Mouse (Mus musculus) CH12.LX (cell line): ENCODE measurements around the gene Hmcn1. TPM values are rescaled to one million over a fixed set of nuclear protein-coding genes. Genes with fewer than 3 reads are reported as not detected.

ENCODE experiments used
- DNase-seq: peaks from one replicate; pipeline ENCODE4 v3.0.0-alpha.2; 2013; ENCODE audit errors: extremely low read depth
- H3K27ac ChIP-seq: 2 replicates; pipeline ENCODE4 v1.5.1; 2012; ENCODE audit warnings: low read depth, mild to moderate bottlenecking, control low read depth, moderate library complexity; ENCODE audit not compliant: insufficient read depth
- H3K27me3 ChIP-seq: replicated peaks from 2 replicates; pipeline ENCODE3; 2012; ENCODE audit warnings: inconsistent platforms
- H3K36me3 ChIP-seq, 2 experiments: replicated peaks in 1 of 2; 2 replicates each; pipeline versions ENCODE3 to v1.6.1; 2012; ENCODE audit warnings: inconsistent platforms in 1 of 2, low read length in 1 of 2, mild to moderate bottlenecking in 1 of 2, mixed read lengths in 1 of 2, moderate library complexity in 1 of 2; ENCODE audit not compliant: control insufficient read depth in 1 of 2, insufficient read depth in 1 of 2
- H3K4me1 ChIP-seq, 2 experiments: 2 replicates each; pipeline ENCODE4 v1.6.1; 2012; ENCODE audit warnings: inconsistent platforms in 1 of 2, moderate library complexity in 1 of 2; ENCODE audit not compliant: insufficient read depth in 2 of 2, control insufficient read depth in 1 of 2
- H3K4me2 ChIP-seq: 2 replicates; pipeline ENCODE4 v1.6.1; 2012; ENCODE audit warnings: low read depth, mild to moderate bottlenecking, control low read depth; ENCODE audit not compliant: poor library complexity, insufficient read depth, severe bottlenecking
- H3K4me3 ChIP-seq, 3 experiments: fragments of 150-350 bp in 1 of 3; sonication (generic) in 1 of 3; replicated peaks in 1 of 3; 2 replicates each; pipeline versions ENCODE3 to v1.5.1; 2011 to 2012; ENCODE audit warnings: low read depth in 2 of 3, low read length in 2 of 3, mild to moderate bottlenecking in 2 of 3, moderate library complexity in 2 of 3, control low read depth in 1 of 3, improper control_type of control experiment in 1 of 3, inconsistent platforms in 1 of 3, mixed read lengths in 1 of 3; ENCODE audit not compliant: poor library complexity in 1 of 3
- H3K79me2 ChIP-seq: replicated peaks from 2 replicates; pipeline ENCODE4 v1.6.1; 2012; ENCODE audit warnings: mild to moderate bottlenecking, moderate library complexity; ENCODE audit not compliant: control insufficient read depth, poor library complexity, insufficient read depth, severe bottlenecking; ENCODE audit errors: extremely low read depth
- H3K9ac ChIP-seq: 2 replicates; pipeline ENCODE4 v1.6.1; 2012; ENCODE audit warnings: low read depth, mild to moderate bottlenecking, control low read depth, moderate library complexity; ENCODE audit not compliant: insufficient read depth
- H3K9me3 ChIP-seq: replicated peaks from 2 replicates; pipeline ENCODE3; 2012; ENCODE audit warnings: low read length, inconsistent platforms, mixed read lengths
- BHLHE40 ChIP-seq: IDR thresholded peaks from 2 replicates; pipeline ENCODE4 v1.6.1; 2011; ENCODE audit warnings: mild to moderate bottlenecking, low read depth, low read length, improper control_type of control experiment
- CHD1 ChIP-seq: IDR thresholded peaks from 2 replicates; pipeline ENCODE4 v1.6.1; 2012; ENCODE audit warnings: low read depth, low read length, improper control_type of control experiment, inconsistent platforms
- CTCF ChIP-seq, 2 experiments: IDR thresholded peaks in 1 of 2; conservative IDR thresholded peaks in 1 of 2; 2 replicates each; pipeline ENCODE4 v1.5.1; 2011 to 2012; ENCODE audit warnings: low read depth in 2 of 2, low read length in 2 of 2, improper control_type of control experiment in 1 of 2, inconsistent platforms in 1 of 2, mild to moderate bottlenecking in 1 of 2, moderate library complexity in 1 of 2
- E2F4 ChIP-seq: IDR thresholded peaks from 2 replicates; pipeline ENCODE4 v1.6.1; 2011; ENCODE audit warnings: low read depth, low read length, improper control_type of control experiment; ENCODE audit not compliant: insufficient replicate concordance
- ETS1 ChIP-seq: conservative IDR thresholded peaks from 2 replicates; pipeline ENCODE4 v1.6.1; 2012; ENCODE audit warnings: low read depth, mild to moderate bottlenecking, inconsistent platforms, low read length, improper control_type of control experiment, moderate library complexity
- HCFC1 ChIP-seq: IDR thresholded peaks from 2 replicates; pipeline ENCODE4 v1.6.1; 2012; ENCODE audit warnings: low read depth, mild to moderate bottlenecking, inconsistent platforms, low read length, improper control_type of control experiment
- JUN ChIP-seq: IDR thresholded peaks from 2 replicates; pipeline ENCODE4 v1.6.1; 2011; ENCODE audit warnings: low read depth, mild to moderate bottlenecking, low read length, improper control_type of control experiment, moderate library complexity; ENCODE audit not compliant: insufficient read depth
- MAFK ChIP-seq: IDR thresholded peaks from 2 replicates; pipeline ENCODE4 v1.6.1; 2011; ENCODE audit warnings: low read length, improper control_type of control experiment; ENCODE audit not compliant: insufficient replicate concordance
- MAZ ChIP-seq: IDR thresholded peaks from 2 replicates; pipeline ENCODE4 v1.6.1; 2012; ENCODE audit warnings: low read depth, mild to moderate bottlenecking, inconsistent platforms, low read length, improper control_type of control experiment, moderate library complexity
- MEF2A ChIP-seq: IDR thresholded peaks from 2 replicates; pipeline ENCODE4 v1.6.1; 2014; ENCODE audit warnings: low read depth, mild to moderate bottlenecking, inconsistent platforms, low read length, improper control_type of control experiment, borderline replicate concordance
- PAX5 ChIP-seq: IDR thresholded peaks from 2 replicates; pipeline ENCODE4 v1.6.1; 2012; ENCODE audit warnings: low read length, inconsistent platforms, mixed read lengths
- POLR2AphosphoS2 ChIP-seq: IDR thresholded peaks from 2 replicates; pipeline ENCODE4 v1.6.1; 2011; ENCODE audit warnings: low read depth, low read length, improper control_type of control experiment
- RAD21 ChIP-seq: IDR thresholded peaks from 2 replicates; pipeline ENCODE4 v1.6.1; 2011; ENCODE audit warnings: low read depth, mild to moderate bottlenecking, low read length, improper control_type of control experiment, moderate library complexity
- SMC3 ChIP-seq: IDR thresholded peaks from 2 replicates; pipeline ENCODE4 v1.6.1; 2011; ENCODE audit warnings: low read depth, low read length, improper control_type of control experiment
- TBP ChIP-seq: conservative IDR thresholded peaks from 2 replicates; pipeline ENCODE4 v1.6.1; 2011; ENCODE audit warnings: low read depth, low read length, improper control_type of control experiment
- USF1 ChIP-seq: IDR thresholded peaks from 2 replicates; pipeline ENCODE4 v1.6.1; 2014; ENCODE audit warnings: low read depth, mild to moderate bottlenecking, inconsistent platforms, low read length, improper control_type of control experiment
- USF2 ChIP-seq: conservative IDR thresholded peaks from 2 replicates; pipeline ENCODE4 v1.6.1; 2011; ENCODE audit warnings: low read depth, low read length, improper control_type of control experiment
- ZC3H11A ChIP-seq: IDR thresholded peaks from 2 replicates; pipeline ENCODE4 v1.6.1; 2012; ENCODE audit warnings: low read depth, mild to moderate bottlenecking, inconsistent platforms, low read length, improper control_type of control experiment
- ZMIZ1 ChIP-seq: IDR thresholded peaks from 2 replicates; pipeline ENCODE4 v1.6.1; 2012; ENCODE audit warnings: low read depth, mild to moderate bottlenecking, inconsistent platforms, low read length, improper control_type of control experiment
- dilution Hi-C: fragments of 300-500 bp; cut with MboI; formaldehyde crosslinking; loops from 2 replicates; pipeline ENCODE4 v1.14.3; 2020; ENCODE audit warnings: low sequenced_read_pairs; ENCODE audit not compliant: extremely low pct_unique_long_range_greater_than_20kb, extremely low pct_ligation_motif_present
- in situ Hi-C: fragments of 300-500 bp; cut with MboI; formaldehyde crosslinking; loops from 3 replicates; pipeline ENCODE4 v1.14.3; 2019; ENCODE audit warnings: low sequenced_read_pairs, low pct_ligation_motif_present, low pct_unique_long_range_greater_than_20kb, mixed read lengths
- polyA plus RNA-seq: library from polyadenylated mRNA; unstranded; fragments of >175 nt; gene quantifications from 2 replicates; pipeline ENCODE4 v1.2.1, GENCODE M21; 2012; ENCODE audit warnings: low read depth; ENCODE audit not compliant: insufficient read length
- total RNA-seq, 2 experiments: library from RNA; depleted of rRNA; stranded (reverse); fragments of 300-350 nt in 1 of 2; fragments of >200 nt in 1 of 2; gene quantifications; 2 replicates each; pipeline ENCODE4 v1.2.3; 2012 to 2014

The Hmcn1 gene
- total and polyA plus RNA-seq, 3 experiments, result under 0.01 to 0.04 (median 0.01) TPM

- in situ Hi-C loops, result no loop called here
- H3K79me2 ChIP-seq, result no peaks in the 10 kb centered on the region
- H3K9me3 ChIP-seq, result no peaks in the 10 kb centered on the region
- H3K36me3 ChIP-seq, result no peaks in the 10 kb centered on the region
- TF ChIP-seq E2F4 (no peak), CTCF (conservative IDR thresholded peaks at IDR 0.05 in 1 of 2, IDR thresholded peaks at IDR 0.05 in 1 of 2; ENCODE audit: low read depth in 2 of 2, low read length in 2 of 2) (no peak)
- dilution Hi-C loops, result no loop called here
- no peak overlapping the region for H3K9ac ChIP-seq
- no peak overlapping the region for H3K27ac ChIP-seq
- H3K4me2 ChIP-seq, result no peak overlapping the region
- no peak overlapping the region for H3K4me3 ChIP-seq
- H3K4me1 ChIP-seq, result no peaks in the 10 kb centered on the region
- DNase-seq, result no peak
- H3K27me3 ChIP-seq, result no peaks in the 10 kb centered on the region
These were observed 399.6 kb downstream of the Hmcn1 start for GRCm38 (mm10) chr1:150593614-150594013.

GRCm38 (mm10) chr1:150591253-150591652 is 402.0 kb downstream of the Hmcn1 start:
- no peak overlapping the region for H3K4me3 ChIP-seq
- no peaks in the 10 kb centered on the region for H3K4me1 ChIP-seq
- no peaks in the 10 kb centered on the region for H3K79me2 ChIP-seq
- H3K27ac ChIP-seq, result no peak overlapping the region
- H3K36me3 ChIP-seq, result no peaks in the 10 kb centered on the region
- TF ChIP-seq SMC3 (peak; percentile 92), USF2 (no peak), ZMIZ1 (no peak), PAX5 (no peak), ETS1 (no peak), CTCF (conservative IDR thresholded peaks at IDR 0.05 in 1 of 2, IDR thresholded peaks at IDR 0.05 in 1 of 2; ENCODE audit: low read depth in 2 of 2, low read length in 2 of 2) (peak; percentile 83 to 87), RAD21 (peak; percentile 72), TBP (no peak)
- TF ChIP-seq, all 38 proteins: peak for 3
- H3K27me3 ChIP-seq, result no peaks in the 10 kb centered on the region
- H3K9ac ChIP-seq, result no peak overlapping the region
- no peaks in the 10 kb centered on the region for H3K9me3 ChIP-seq
- H3K4me2 ChIP-seq, result no peak overlapping the region
- dilution Hi-C loops, result no loop called here
- in situ Hi-C loops, result no loop called here
- DNase-seq, result peak; percentile 57

- Histone ChIP-seq H3K4me2 (no peak overlapping the region), H3K9ac (no peak overlapping the region), H3K4me1 (peaks cover 5 to 6% of the 10 kb centered on the region in 2 experiments), H3K27me3 (no peaks in the 10 kb centered on the region), H3K27ac (no peak overlapping the region), H3K36me3 (no peaks in the 10 kb centered on the region), H3K4me3 (no peak overlapping the region), H3K79me2 (no peaks in the 10 kb centered on the region), H3K9me3 (no peaks in the 10 kb centered on the region)
- dilution Hi-C loops (no loop called here), in situ Hi-C loops (no loop called here)
- TF ChIP-seq TBP (no peak), HCFC1 (no peak), JUN (no peak), CHD1 (no peak), MEF2A (no peak), BHLHE40 (no peak), ZC3H11A (no peak), POLR2AphosphoS2 (no peak), USF1 (no peak), MAZ (no peak), MAFK (no peak), ETS1 (no peak)
- DNase-seq, result no peak
These were observed 405.8 kb downstream of the Hmcn1 start for GRCm38 (mm10) chr1:150587410-150587809.
